Mouse (Mus musculus): ENCODE measurements around the gene Tuba1b. TPM values are rescaled to one million over a fixed set of nuclear protein-coding genes. Genes with fewer than 3 reads are reported as not detected.
A peak's percentile ranks its signal among the peaks of the same experiment; 100 is the strongest.
"Not testable (repeated sequence)": the region's sequence is repeated elsewhere in the genome, so short reads cannot be mapped to it uniquely, and the experiment has no call there.

Tuba1b gene
- polyA plus RNA-seq, 1 experiment from 2014 or later = 1,683 TPM

- WGBS = 33% methylated on average over 6 of the region's 6 CpGs
- H3K9me3 ChIP-seq (ENCODE audit: control insufficient read depth, low read length) = no peaks in the 10 kb centered on the region
- H3K27ac ChIP-seq (ENCODE audit: low read depth, low read length) = peak overlapping the region; percentile 56
- ATAC-seq = no peak
- H3K9ac ChIP-seq (ENCODE audit: low read depth, low read length) = peak overlapping the region; percentile 57
- H3K4me1 ChIP-seq (ENCODE audit: control insufficient read depth, insufficient read depth, low read depth, low read length) = peaks cover 15% of the 10 kb centered on the region
- H3K27me3 ChIP-seq (replicated peaks; ENCODE audit: control insufficient read depth, insufficient read depth, low read length) = no peaks in the 10 kb centered on the region
- H3K4me2 ChIP-seq (ENCODE audit: low read length) = peak overlapping the region; percentile 61
- H3K4me3 ChIP-seq (ENCODE audit: low read length) = peak overlapping the region; percentile 32
- no peaks in the 10 kb centered on the region for H3K36me3 ChIP-seq (ENCODE audit: control insufficient read depth, insufficient read depth, low read length)
Observed at GRCm38 (mm10) chr15:98948857-98949606, 14.7 kb upstream of the Tuba1b start.

DNA sequence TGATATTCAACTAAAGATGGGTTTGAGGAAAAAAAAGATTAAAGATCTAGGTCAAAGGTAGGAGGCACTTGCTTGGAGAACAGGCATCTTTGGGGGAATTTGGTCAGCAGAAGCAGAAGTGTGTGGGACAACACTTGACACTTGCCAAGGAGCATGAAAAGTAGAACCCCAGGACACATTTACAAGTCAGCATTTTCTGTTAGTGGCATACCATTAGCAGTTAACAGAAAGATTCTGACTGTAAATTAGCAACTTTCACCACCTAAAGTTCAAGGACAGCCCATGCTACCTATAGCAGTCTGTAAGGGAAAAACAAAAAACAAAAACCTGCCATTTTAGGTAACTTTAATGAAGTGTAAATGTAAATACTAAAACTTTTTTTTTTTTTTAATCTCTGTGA lies 14.0 kb upstream of the Tuba1b start:
- peak overlapping the region; percentile 63; the same call in 1 of the 2 replicates for H3K27ac ChIP-seq (ENCODE audit: low read depth, low read length)
- H3K4me3 ChIP-seq (ENCODE audit: low read length) = peak overlapping the region; percentile 32
- H3K9ac ChIP-seq (ENCODE audit: low read depth, low read length) = peak overlapping the region; percentile 57; the same call in 1 of the 2 replicates
- H3K9me3 ChIP-seq (ENCODE audit: control insufficient read depth, low read length) = no peaks in the 10 kb centered on the region
- no peaks in the 10 kb centered on the region for H3K27me3 ChIP-seq (replicated peaks; ENCODE audit: control insufficient read depth, insufficient read depth, low read length)
- ATAC-seq = no peak
- H3K36me3 ChIP-seq (ENCODE audit: control insufficient read depth, insufficient read depth, low read length) = no peaks in the 10 kb centered on the region
- H3K4me2 ChIP-seq (ENCODE audit: low read length) = peak overlapping the region; percentile 61
- H3K4me1 ChIP-seq (ENCODE audit: control insufficient read depth, insufficient read depth, low read depth, low read length) = peaks cover 15% of the 10 kb centered on the region

DNA sequence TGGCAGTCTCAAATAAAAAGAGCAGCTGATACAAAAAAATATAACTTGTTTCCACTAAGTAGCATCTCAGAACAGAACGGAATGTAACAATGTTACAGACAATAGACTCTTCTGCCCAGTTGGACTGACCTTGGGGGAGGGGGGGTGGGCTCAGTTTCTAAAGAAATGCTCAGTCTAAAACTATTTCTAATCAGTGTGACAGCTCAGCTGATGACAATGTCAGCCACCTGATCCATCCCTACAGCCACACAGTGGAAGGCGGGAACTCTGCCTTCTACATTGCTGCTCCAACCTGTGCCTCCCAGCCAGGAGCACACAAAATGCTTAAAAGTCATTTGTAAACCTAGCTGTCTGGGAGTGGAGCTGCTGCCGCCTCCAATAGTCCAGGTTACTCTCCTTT lies 13.5 kb upstream of the Tuba1b start:
- no peak for ATAC-seq
- Histone ChIP-seq H3K4me2 (ENCODE audit: low read length) (peak overlapping the region; percentile 61), H3K9me3 (ENCODE audit: control insufficient read depth, low read length) (no peaks in the 10 kb centered on the region), H3K27ac (ENCODE audit: low read depth, low read length) (0 out of 2 replicates have a peak overlapping the region, but pooled peaks have one; percentile 36), H3K27me3 (replicated peaks; ENCODE audit: control insufficient read depth, insufficient read depth, low read length) (no peaks in the 10 kb centered on the region), H3K4me3 (ENCODE audit: low read length) (peak overlapping the region; percentile 18), H3K4me1 (ENCODE audit: control insufficient read depth, insufficient read depth, low read depth, low read length) (peaks cover 15% of the 10 kb centered on the region), H3K9ac (ENCODE audit: low read depth, low read length) (no peak overlapping the region; the same call in 1 of the 2 replicates), H3K36me3 (ENCODE audit: control insufficient read depth, insufficient read depth, low read length) (no peaks in the 10 kb centered on the region)
- 17% methylated on average over 3 of the region's 3 CpGs for WGBS

DNA sequence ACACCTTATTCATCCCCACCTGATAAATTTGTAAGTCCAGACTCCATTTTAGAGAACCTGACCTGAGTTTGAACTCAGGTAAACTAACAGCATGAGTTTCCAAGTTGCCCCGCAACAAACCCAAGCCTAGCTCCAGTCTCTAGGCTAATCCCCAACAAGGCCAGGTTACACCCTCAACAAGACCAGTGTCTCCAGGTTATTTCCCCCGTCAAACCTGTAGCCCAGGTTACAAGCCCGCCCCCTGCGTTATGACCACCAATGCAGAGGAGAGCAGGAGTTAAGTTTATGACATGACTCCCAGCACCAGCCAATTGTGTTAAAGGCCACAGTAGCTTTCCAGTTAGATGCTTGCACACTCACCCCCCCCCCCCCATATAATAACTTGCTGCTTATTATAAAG lies 8.8 kb upstream of the Tuba1b start:
- Histone ChIP-seq H3K9me3 (ENCODE audit: control insufficient read depth, low read length) (no peaks in the 10 kb centered on the region), H3K4me3 (ENCODE audit: low read length) (no peak overlapping the region), H3K27me3 (replicated peaks; ENCODE audit: control insufficient read depth, insufficient read depth, low read length) (no peaks in the 10 kb centered on the region), H3K36me3 (ENCODE audit: control insufficient read depth, insufficient read depth, low read length) (no peaks in the 10 kb centered on the region), H3K4me1 (ENCODE audit: control insufficient read depth, insufficient read depth, low read depth, low read length) (peaks cover 9% of the 10 kb centered on the region), H3K27ac (ENCODE audit: low read depth, low read length) (no peak overlapping the region), H3K9ac (ENCODE audit: low read depth, low read length) (no peak overlapping the region), H3K4me2 (ENCODE audit: low read length) (no peak overlapping the region)
- ATAC-seq = no peak
- WGBS = 73% methylated on average over 4 of the region's 4 CpGs

DNA sequence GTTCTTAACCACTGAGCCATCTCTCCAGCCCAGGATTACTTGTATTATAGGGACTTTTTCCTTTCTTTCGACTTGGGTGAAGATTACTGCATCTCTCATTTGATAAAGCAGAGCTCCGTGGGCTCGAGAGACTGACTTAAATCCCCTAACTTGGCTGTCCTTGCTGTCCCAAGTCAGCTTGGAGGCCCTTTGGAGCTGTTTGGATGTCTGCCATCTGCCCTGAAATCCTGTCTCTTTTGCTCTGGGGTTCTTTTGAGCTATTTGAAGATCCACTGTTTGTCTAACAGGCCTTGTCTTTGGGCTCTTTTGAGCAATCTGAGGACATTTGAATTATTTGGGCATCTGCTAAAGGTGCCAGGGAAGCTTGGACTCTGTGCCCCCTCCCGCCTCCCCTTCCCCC lies 7.7 kb upstream of the Tuba1b start:
- H3K9me3 ChIP-seq (ENCODE audit: control insufficient read depth, low read length) = no peaks in the 10 kb centered on the region
- H3K27ac ChIP-seq (ENCODE audit: low read depth, low read length) = no peak overlapping the region
- H3K27me3 ChIP-seq (replicated peaks; ENCODE audit: control insufficient read depth, insufficient read depth, low read length) = no peaks in the 10 kb centered on the region
- H3K36me3 ChIP-seq (ENCODE audit: control insufficient read depth, insufficient read depth, low read length) = no peaks in the 10 kb centered on the region
- H3K4me2 ChIP-seq (ENCODE audit: low read length) = no peak overlapping the region
- H3K9ac ChIP-seq (ENCODE audit: low read depth, low read length) = no peak overlapping the region
- no peaks in the 10 kb centered on the region; the same call in 1 of the 2 replicates for H3K4me1 ChIP-seq (ENCODE audit: control insufficient read depth, insufficient read depth, low read depth, low read length)
- no peak overlapping the region for H3K4me3 ChIP-seq (ENCODE audit: low read length)
- WGBS = 68% methylated on average over 4 of the region's 4 CpGs
- no peak for ATAC-seq

GRCm38 (mm10) chr15:98941539-98941938 lies 7.2 kb upstream of the Tuba1b start:
- no peak for ATAC-seq
- Histone ChIP-seq H3K36me3 (ENCODE audit: control insufficient read depth, insufficient read depth, low read length) (no peaks in the 10 kb centered on the region), H3K27me3 (replicated peaks; ENCODE audit: control insufficient read depth, insufficient read depth, low read length) (no peaks in the 10 kb centered on the region), H3K4me3 (ENCODE audit: low read length) (no peak overlapping the region), H3K9ac (ENCODE audit: low read depth, low read length) (no peak overlapping the region), H3K27ac (ENCODE audit: low read depth, low read length) (no peak overlapping the region), H3K9me3 (ENCODE audit: control insufficient read depth, low read length) (no peaks in the 10 kb centered on the region), H3K4me1 (ENCODE audit: control insufficient read depth, insufficient read depth, low read depth, low read length) (no peaks in the 10 kb centered on the region; the same call in 1 of the 2 replicates), H3K4me2 (ENCODE audit: low read length) (no peak overlapping the region)
- 87% methylated on average over 2 of the region's 2 CpGs for WGBS

- 0 out of 2 replicates have a peak, but pooled peaks have one; percentile 50 for ATAC-seq
- no peaks in the 10 kb centered on the region for H3K36me3 ChIP-seq (ENCODE audit: control insufficient read depth, insufficient read depth, low read length)
- peaks cover 2% of the 10 kb centered on the region for H3K4me1 ChIP-seq (ENCODE audit: control insufficient read depth, insufficient read depth, low read depth, low read length)
- H3K4me2 ChIP-seq (ENCODE audit: low read length) = no peak overlapping the region
- no peaks in the 10 kb centered on the region for H3K27me3 ChIP-seq (replicated peaks; ENCODE audit: control insufficient read depth, insufficient read depth, low read length)
- H3K27ac ChIP-seq (ENCODE audit: low read depth, low read length) = 0 out of 2 replicates have a peak overlapping the region, but pooled peaks have one; percentile 20
- 51% methylated on average over 10 of the region's 10 CpGs for WGBS
- no peaks in the 10 kb centered on the region for H3K9me3 ChIP-seq (ENCODE audit: control insufficient read depth, low read length)
- H3K4me3 ChIP-seq (ENCODE audit: low read length) = no peak overlapping the region
- H3K9ac ChIP-seq (ENCODE audit: low read depth, low read length) = no peak overlapping the region; the same call in 1 of the 2 replicates
Observed at GRCm38 (mm10) chr15:98940816-98941215, 6.5 kb upstream of the Tuba1b start.

- Histone ChIP-seq H3K9me3 (ENCODE audit: control insufficient read depth, low read length) (no peaks in the 10 kb centered on the region), H3K4me3 (ENCODE audit: low read length) (peak overlapping the region; percentile 67), H3K36me3 (ENCODE audit: control insufficient read depth, insufficient read depth, low read length) (0 out of 2 replicates have a peak, but pooled peaks cover 3% of the 10 kb centered on the region), H3K27me3 (replicated peaks; ENCODE audit: control insufficient read depth, insufficient read depth, low read length) (no peaks in the 10 kb centered on the region), H3K4me2 (ENCODE audit: low read length) (peak overlapping the region; percentile 86), H3K9ac (ENCODE audit: low read depth, low read length) (peak overlapping the region; percentile 91), H3K27ac (ENCODE audit: low read depth, low read length) (peak overlapping the region; percentile 98), H3K4me1 (ENCODE audit: control insufficient read depth, insufficient read depth, low read depth, low read length) (peaks cover 26% of the 10 kb centered on the region)
- ATAC-seq = peak; percentile 84
- WGBS = under 1% methylated on average over 34 of the region's 35 CpGs
Observed at GRCm38 (mm10) chr15:98933833-98934216, 540 bp downstream of the Tuba1b start.

DNA sequence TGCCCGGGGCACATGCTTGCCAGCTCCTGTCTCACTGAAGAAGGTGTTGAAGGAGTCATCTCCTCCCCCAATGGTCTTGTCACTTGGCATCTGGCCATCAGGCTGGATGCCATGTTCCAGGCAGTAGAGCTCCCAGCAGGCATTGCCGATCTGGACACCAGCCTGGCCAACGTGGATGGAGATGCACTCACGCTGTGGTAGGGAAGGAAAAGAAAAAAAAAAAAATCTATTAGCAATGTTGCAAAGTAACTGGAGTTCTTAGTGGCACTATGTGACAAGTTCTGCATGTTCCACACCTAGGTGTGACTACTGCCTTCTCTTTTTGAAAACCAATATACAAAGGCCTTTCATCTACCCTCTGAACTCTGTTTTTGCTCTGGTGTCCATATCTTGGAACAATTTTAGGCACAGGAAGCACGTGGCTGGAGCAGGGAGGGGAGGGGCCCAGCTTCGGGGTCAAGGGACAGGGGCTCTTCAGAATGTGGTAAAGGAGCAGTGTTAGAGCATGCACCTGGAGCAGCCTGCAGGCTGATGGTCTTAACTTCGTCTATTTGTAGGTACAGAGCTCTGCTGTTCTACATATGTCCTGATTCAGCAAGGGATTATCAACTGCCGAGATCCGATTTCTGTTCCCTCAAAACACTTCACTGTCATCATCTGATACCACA lies 1.2 kb downstream of the Tuba1b start:
- WGBS = 5% methylated on average over 8 of the region's 9 CpGs
- peak overlapping the region; percentile 86 for H3K4me2 ChIP-seq (ENCODE audit: low read length)

More for the DNA sequence above, 1.2 kb downstream of the Tuba1b start:
- not testable (repeated sequence) for ATAC-seq; H3K9me3 ChIP-seq (ENCODE audit: control insufficient read depth, low read length); H3K36me3 ChIP-seq (ENCODE audit: control insufficient read depth, insufficient read depth, low read length); H3K27me3 ChIP-seq (replicated peaks; ENCODE audit: control insufficient read depth, insufficient read depth, low read length)
- H3K4me3 ChIP-seq (ENCODE audit: low read length) = peak overlapping the region; percentile 67
- peaks cover 28% of the 10 kb centered on the region for H3K4me1 ChIP-seq (ENCODE audit: control insufficient read depth, insufficient read depth, low read depth, low read length)
- H3K9ac ChIP-seq (ENCODE audit: low read depth, low read length) = peak overlapping the region; percentile 91
- peak overlapping the region; percentile 98 for H3K27ac ChIP-seq (ENCODE audit: low read depth, low read length)

Data from hindbrain, embryonic 16.5 days (tissue).